Mouse (Mus musculus): ENCODE data around the gene Leo1. TPM values are rescaled to one million over a fixed set of nuclear protein-coding genes. Genes with fewer than 3 reads are reported as not detected.

The Leo1 gene
- polyA plus RNA-seq, 1 experiment from 2014 or later = 32.0 TPM

GRCm38 (mm10) chr9:75407803-75408202 lies 33.5 kb upstream of the Leo1 start:
- H3K27ac ChIP-seq (ENCODE audit: low read length) = peak overlapping the region; percentile 43; the same call in 1 of the 2 replicates
- peak overlapping the region; percentile 60 for H3K9ac ChIP-seq (ENCODE audit: low read length)
- H3K36me3 ChIP-seq (ENCODE audit: control insufficient read depth, insufficient read depth) = no peaks in the 10 kb centered on the region
- WGBS = 11% methylated on average over 10 of the region's 10 CpGs
- H3K27me3 ChIP-seq (ENCODE audit: control insufficient read depth, insufficient read depth, low read length) = no peaks in the 10 kb centered on the region
- H3K4me2 ChIP-seq (ENCODE audit: low read depth, low read length) = peak overlapping the region; percentile 97
- no peaks in the 10 kb centered on the region for H3K9me3 ChIP-seq (replicated peaks; ENCODE audit: control insufficient read depth, low read length)
- no peak for ATAC-seq (replicated peaks; ENCODE audit: extremely low read depth, insufficient read depth, low FRiP score)
- peaks cover 33% of the 10 kb centered on the region for H3K4me1 ChIP-seq (ENCODE audit: control insufficient read depth, insufficient read depth, low read length)
- H3K4me3 ChIP-seq (ENCODE audit: low read length) = peak overlapping the region; percentile 45

GRCm38 (mm10) chr9:75408204-75408826 lies 33.0 kb upstream of the Leo1 start:
- Histone ChIP-seq H3K9me3 (replicated peaks; ENCODE audit: control insufficient read depth, low read length) (no peaks in the 10 kb centered on the region), H3K4me3 (ENCODE audit: low read length) (peak overlapping the region; percentile 65), H3K27me3 (ENCODE audit: control insufficient read depth, insufficient read depth, low read length) (no peaks in the 10 kb centered on the region), H3K4me2 (ENCODE audit: low read depth, low read length) (peak overlapping the region; percentile 97), H3K4me1 (ENCODE audit: control insufficient read depth, insufficient read depth, low read length) (peaks cover 33% of the 10 kb centered on the region), H3K27ac (ENCODE audit: low read length) (peak overlapping the region; percentile 99), H3K9ac (ENCODE audit: low read length) (peak overlapping the region; percentile 89), H3K36me3 (ENCODE audit: control insufficient read depth, insufficient read depth) (no peaks in the 10 kb centered on the region)
- no peak for ATAC-seq (replicated peaks; ENCODE audit: extremely low read depth, insufficient read depth, low FRiP score)
- 7% methylated on average over 11 of the region's 11 CpGs for WGBS

GRCm38 (mm10) chr9:75409031-75409851 lies 32.1 kb upstream of the Leo1 start:
- Histone ChIP-seq H3K9ac (ENCODE audit: low read length) (peak overlapping the region; percentile 89), H3K4me3 (ENCODE audit: low read length) (peak overlapping the region; percentile 65), H3K9me3 (replicated peaks; ENCODE audit: control insufficient read depth, low read length) (no peaks in the 10 kb centered on the region), H3K4me2 (ENCODE audit: low read depth, low read length) (peak overlapping the region; percentile 97), H3K36me3 (ENCODE audit: control insufficient read depth, insufficient read depth) (no peaks in the 10 kb centered on the region), H3K27ac (ENCODE audit: low read length) (peak overlapping the region; percentile 99), H3K4me1 (ENCODE audit: control insufficient read depth, insufficient read depth, low read length) (peaks cover 38% of the 10 kb centered on the region), H3K27me3 (ENCODE audit: control insufficient read depth, insufficient read depth, low read length) (no peaks in the 10 kb centered on the region)
- WGBS = under 1% methylated on average over 70 of the region's 90 CpGs
- ATAC-seq (replicated peaks; ENCODE audit: extremely low read depth, insufficient read depth, low FRiP score) = peak; percentile 71

GRCm38 (mm10) chr9:75409852-75410378 lies 31.4 kb upstream of the Leo1 start, which contains the start of gene Mapk6:
Gene Mapk6, minus strand, starts transcription at chr9:75410005.
- Histone ChIP-seq H3K9me3 (replicated peaks; ENCODE audit: control insufficient read depth, low read length) (no peaks in the 10 kb centered on the region), H3K4me1 (ENCODE audit: control insufficient read depth, insufficient read depth, low read length) (peaks cover 37% of the 10 kb centered on the region), H3K9ac (ENCODE audit: low read length) (peak within 1 kb of the TSS; percentile 89), H3K27ac (ENCODE audit: low read length) (peak within 1 kb of the TSS; percentile 99), H3K27me3 (ENCODE audit: control insufficient read depth, insufficient read depth, low read length) (no peaks in the 10 kb centered on the region), H3K36me3 (ENCODE audit: control insufficient read depth, insufficient read depth) (no peaks in the 10 kb centered on the region), H3K4me2 (ENCODE audit: low read depth, low read length) (peak within 1 kb of the TSS; percentile 97), H3K4me3 (ENCODE audit: low read length) (peak within 1 kb of the TSS; percentile 65)
- ATAC-seq (replicated peaks; ENCODE audit: extremely low read depth, insufficient read depth, low FRiP score) = peak; percentile 91
- WGBS = under 1% methylated on average over 58 of the region's 58 CpGs

GRCm38 (mm10) chr9:75410868-75411487 lies 30.3 kb upstream of the Leo1 start:
- no peak overlapping the region; the same call in 1 of the 2 replicates for H3K9ac ChIP-seq (ENCODE audit: low read length)
- H3K36me3 ChIP-seq (ENCODE audit: control insufficient read depth, insufficient read depth) = no peaks in the 10 kb centered on the region
- no peaks in the 10 kb centered on the region for H3K9me3 ChIP-seq (replicated peaks; ENCODE audit: control insufficient read depth, low read length)
- no peaks in the 10 kb centered on the region for H3K27me3 ChIP-seq (ENCODE audit: control insufficient read depth, insufficient read depth, low read length)
- H3K4me3 ChIP-seq (ENCODE audit: low read length) = no peak overlapping the region
- WGBS = 76% methylated on average over 6 of the region's 6 CpGs
- ATAC-seq (replicated peaks; ENCODE audit: extremely low read depth, insufficient read depth, low FRiP score) = no peak
- peaks cover 31% of the 10 kb centered on the region for H3K4me1 ChIP-seq (ENCODE audit: control insufficient read depth, insufficient read depth, low read length)
- peak overlapping the region; percentile 97; the same call in 1 of the 2 replicates for H3K4me2 ChIP-seq (ENCODE audit: low read depth, low read length)
- no peak overlapping the region; the same call in 1 of the 2 replicates for H3K27ac ChIP-seq (ENCODE audit: low read length)

- Histone ChIP-seq H3K27me3 (ENCODE audit: control insufficient read depth, insufficient read depth, low read length) (no peaks in the 10 kb centered on the region), H3K4me1 (ENCODE audit: control insufficient read depth, insufficient read depth, low read length) (peaks cover 25% of the 10 kb centered on the region), H3K27ac (ENCODE audit: low read length) (no peak overlapping the region), H3K36me3 (ENCODE audit: control insufficient read depth, insufficient read depth) (no peaks in the 10 kb centered on the region), H3K4me2 (ENCODE audit: low read depth, low read length) (no peak overlapping the region), H3K4me3 (ENCODE audit: low read length) (no peak overlapping the region), H3K9me3 (replicated peaks; ENCODE audit: control insufficient read depth, low read length) (no peaks in the 10 kb centered on the region), H3K9ac (ENCODE audit: low read length) (no peak overlapping the region)
- ATAC-seq (replicated peaks; ENCODE audit: extremely low read depth, insufficient read depth, low FRiP score) = no peak
- WGBS = 67% methylated on average over 9 of the region's 9 CpGs
Observed at GRCm38 (mm10) chr9:75411584-75411983, 29.7 kb upstream of the Leo1 start.

GRCm38 (mm10) chr9:75413206-75413605 lies 28.1 kb upstream of the Leo1 start:
- Histone ChIP-seq H3K27me3 (ENCODE audit: control insufficient read depth, insufficient read depth, low read length) (no peaks in the 10 kb centered on the region), H3K4me2 (ENCODE audit: low read depth, low read length) (no peak overlapping the region), H3K36me3 (ENCODE audit: control insufficient read depth, insufficient read depth) (no peaks in the 10 kb centered on the region), H3K9me3 (replicated peaks; ENCODE audit: control insufficient read depth, low read length) (no peaks in the 10 kb centered on the region), H3K4me1 (ENCODE audit: control insufficient read depth, insufficient read depth, low read length) (peaks cover 17% of the 10 kb centered on the region), H3K4me3 (ENCODE audit: low read length) (no peak overlapping the region), H3K27ac (ENCODE audit: low read length) (no peak overlapping the region), H3K9ac (ENCODE audit: low read length) (no peak overlapping the region)
- ATAC-seq (replicated peaks; ENCODE audit: extremely low read depth, insufficient read depth, low FRiP score) = no peak
- 55% methylated on average over 5 of the region's 5 CpGs for WGBS

GRCm38 (mm10) chr9:75414204-75414603 lies 27.1 kb upstream of the Leo1 start:
- Histone ChIP-seq H3K9ac (ENCODE audit: low read length) (no peak overlapping the region), H3K27ac (ENCODE audit: low read length) (no peak overlapping the region), H3K4me3 (ENCODE audit: low read length) (no peak overlapping the region), H3K27me3 (ENCODE audit: control insufficient read depth, insufficient read depth, low read length) (no peaks in the 10 kb centered on the region), H3K4me2 (ENCODE audit: low read depth, low read length) (no peak overlapping the region), H3K36me3 (ENCODE audit: control insufficient read depth, insufficient read depth) (no peaks in the 10 kb centered on the region), H3K4me1 (ENCODE audit: control insufficient read depth, insufficient read depth, low read length) (peaks cover 15% of the 10 kb centered on the region), H3K9me3 (replicated peaks; ENCODE audit: control insufficient read depth, low read length) (no peaks in the 10 kb centered on the region)
- 25% methylated on average over 5 of the region's 5 CpGs for WGBS
- ATAC-seq (replicated peaks; ENCODE audit: extremely low read depth, insufficient read depth, low FRiP score) = no peak

Measured in heart, embryonic 16.5 days (tissue).